Mouse (Mus musculus) forebrain, embryonic 12.5 days (tissue): Measurements from ENCODE around the gene C3. TPM values are rescaled to one million over a fixed set of nuclear protein-coding genes. Genes with fewer than 3 reads are reported as not detected.

Experiments used
- ATAC-seq: fragments of 200-750 bp; cut with Nextera tagmentation; 2 replicates; pipeline ENCODE4 v1.8.0; 2017; ENCODE audit warnings: moderate TSS enrichment; ENCODE audit not compliant: low FRiP score
- H3K27ac ChIP-seq: fragments of 300-500 bp; sonication (generic); 2 replicates; pipeline ENCODE4 v1.5.1; 2016; ENCODE audit warnings: mild to moderate bottlenecking
- H3K27me3 ChIP-seq: fragments of 300-500 bp; sonication (generic); 2 replicates; pipeline ENCODE4 v1.6.1; 2016; ENCODE audit warnings: mild to moderate bottlenecking
- H3K36me3 ChIP-seq: fragments of 300-500 bp; sonication (generic); replicated peaks from 2 replicates; pipeline ENCODE4 v1.6.1; 2016; ENCODE audit warnings: mild to moderate bottlenecking
- H3K4me1 ChIP-seq: fragments of 300-500 bp; sonication (generic); 2 replicates; pipeline ENCODE4 v1.6.1; 2016
- H3K4me2 ChIP-seq: fragments of 300-500 bp; sonication (generic); 2 replicates; pipeline ENCODE4 v1.6.1; 2016; ENCODE audit warnings: mild to moderate bottlenecking, moderate library complexity
- H3K4me3 ChIP-seq: fragments of 300-500 bp; sonication (generic); replicated peaks from 2 replicates; pipeline ENCODE4 v1.5.1; 2016; ENCODE audit warnings: mild to moderate bottlenecking
- H3K9ac ChIP-seq: fragments of 300-500 bp; sonication (generic); 2 replicates; pipeline ENCODE4 v1.6.1; 2016; ENCODE audit warnings: mild to moderate bottlenecking
- H3K9me3 ChIP-seq: fragments of 300-500 bp; sonication (generic); 2 replicates; pipeline ENCODE4 v1.6.1; 2016
- WGBS: fragments of 180-500 bp; shearing (Covaris S2); methylation state at CpG from one replicate; pipeline ENCODE4 v1.1.7; 2016; 5-methylcytosine and 5-hydroxymethylcytosine counted together
- polyA plus RNA-seq: library from polyadenylated mRNA; unstranded; fragments of >200 nt; fragmentation: Nextera tagmentation; extraction: Ambion mirVana; gene quantifications from 2 replicates; pipeline ENCODE4 v1.2.1, GENCODE M21; 2016

C3 gene
- polyA plus RNA-seq, 1 experiment from 2014 or later, result 0.04 TPM

DNA sequence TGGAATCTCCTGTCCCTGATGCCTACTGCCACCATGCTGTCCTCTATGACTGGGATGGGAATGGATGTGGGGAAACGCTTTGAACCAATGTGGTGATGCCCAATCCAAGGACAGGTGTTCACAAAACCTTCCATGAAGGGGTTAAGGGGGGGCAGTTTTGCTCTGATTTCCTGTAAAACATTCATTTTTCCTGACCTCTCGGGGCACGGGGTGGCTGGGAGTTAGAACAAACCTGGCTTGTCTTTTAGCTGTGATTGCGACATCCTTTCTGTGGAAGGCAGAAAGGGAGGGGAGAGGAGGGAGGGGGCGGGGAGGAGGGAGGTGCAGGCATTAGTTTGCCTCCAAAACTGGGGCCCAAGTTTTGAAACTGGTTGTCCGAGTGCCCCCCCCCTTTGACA, 2.8 kb upstream of the C3 start:
- no peaks in the 10 kb centered on the region for H3K4me1 ChIP-seq
- H3K9ac ChIP-seq, result no peak overlapping the region
- no peak overlapping the region for H3K27ac ChIP-seq
- ATAC-seq, result no peak
- no peak overlapping the region for H3K4me2 ChIP-seq
- WGBS, result 75% methylated on average over 6 of the region's 6 CpGs
- no peak overlapping the region for H3K4me3 ChIP-seq
- H3K27me3 ChIP-seq, result no peaks in the 10 kb centered on the region; the same call in 1 of the 2 replicates
- no peaks in the 10 kb centered on the region for H3K9me3 ChIP-seq
- H3K36me3 ChIP-seq, result peaks cover 12% of the 10 kb centered on the region

DNA sequence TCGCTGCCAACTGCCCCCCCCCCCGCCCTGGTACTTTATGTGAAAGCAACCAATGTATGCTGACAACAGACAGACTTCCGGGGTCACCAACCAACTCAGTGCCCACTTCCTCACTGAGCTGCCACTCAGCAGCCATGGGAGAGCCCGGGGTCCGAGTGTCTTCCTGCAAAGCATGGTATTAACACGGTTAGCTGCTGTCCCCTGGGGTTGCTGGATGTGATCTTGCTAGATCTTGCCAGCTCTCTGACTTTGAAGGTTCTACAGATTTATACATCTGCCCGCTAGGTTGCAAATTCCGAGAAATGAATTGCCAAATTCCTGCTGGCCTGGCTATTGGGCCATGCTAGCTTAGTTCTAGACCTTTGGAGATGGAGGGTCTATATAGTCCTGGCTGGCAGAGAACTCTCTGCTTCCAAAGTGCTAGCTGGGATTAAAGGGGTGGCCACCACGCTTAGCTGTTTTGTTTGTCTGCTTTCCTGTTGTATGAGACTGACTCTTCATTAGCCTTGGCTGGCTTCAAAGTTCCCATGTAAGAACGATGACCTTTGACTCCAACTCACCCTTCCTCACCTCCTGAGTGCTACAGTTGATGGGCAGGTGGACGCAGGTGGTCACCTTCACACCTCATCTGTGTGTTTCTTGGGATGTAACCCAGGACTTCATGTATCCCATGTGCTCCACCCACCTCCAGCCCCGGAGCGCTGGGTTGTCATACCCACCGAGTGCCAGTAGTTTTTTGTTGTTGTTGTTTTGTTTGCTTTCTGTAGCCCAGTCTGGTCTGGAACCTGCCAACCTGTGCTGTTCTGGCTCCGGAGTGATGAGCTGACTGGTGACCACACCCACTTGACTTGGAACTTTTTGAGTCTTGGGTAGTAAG, 2.2 kb upstream of the C3 start:
- WGBS, result 82% methylated on average over 15 of the region's 15 CpGs
- no peaks in the 10 kb centered on the region; the same call in 1 of the 2 replicates for H3K27me3 ChIP-seq
- no peak overlapping the region for H3K4me3 ChIP-seq
- no peak for ATAC-seq
- H3K36me3 ChIP-seq, result peaks cover 9% of the 10 kb centered on the region; the same call in 1 of the 2 replicates
- no peaks in the 10 kb centered on the region for H3K4me1 ChIP-seq
- no peaks in the 10 kb centered on the region for H3K9me3 ChIP-seq
- H3K9ac ChIP-seq, result no peak overlapping the region
- H3K27ac ChIP-seq, result no peak overlapping the region
- no peak overlapping the region for H3K4me2 ChIP-seq

DNA sequence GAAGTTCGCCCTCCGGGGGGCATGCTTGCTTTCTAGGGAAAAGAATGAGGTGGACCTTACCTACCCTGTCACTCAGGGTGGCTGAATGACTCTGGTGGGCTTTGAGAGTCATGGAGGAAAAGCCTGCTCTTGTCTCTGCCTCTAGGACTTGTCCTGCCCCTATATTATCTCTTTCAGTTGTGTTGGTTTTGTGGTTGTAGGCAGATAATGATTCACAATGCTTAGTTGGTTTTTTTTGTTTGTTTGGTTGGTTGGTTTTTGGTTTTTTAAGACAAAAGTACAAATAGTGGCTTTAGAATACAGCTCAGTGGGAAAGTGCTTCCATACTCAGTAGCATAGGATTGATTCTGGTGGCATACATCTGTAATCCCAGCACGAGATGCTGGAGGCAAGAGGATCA, 937 bp upstream of the C3 start:
- H3K9ac ChIP-seq, result no peak overlapping the region
- WGBS, result 93% methylated on average over 3 of the region's 3 CpGs
- H3K4me1 ChIP-seq, result no peaks in the 10 kb centered on the region
- H3K36me3 ChIP-seq, result no peaks in the 10 kb centered on the region
- no peak overlapping the region for H3K4me3 ChIP-seq
- no peak overlapping the region for H3K27ac ChIP-seq
- no peaks in the 10 kb centered on the region for H3K9me3 ChIP-seq
- ATAC-seq, result no peak
- H3K27me3 ChIP-seq, result peaks cover 6% of the 10 kb centered on the region; the same call in 1 of the 2 replicates
- no peak overlapping the region for H3K4me2 ChIP-seq

DNA sequence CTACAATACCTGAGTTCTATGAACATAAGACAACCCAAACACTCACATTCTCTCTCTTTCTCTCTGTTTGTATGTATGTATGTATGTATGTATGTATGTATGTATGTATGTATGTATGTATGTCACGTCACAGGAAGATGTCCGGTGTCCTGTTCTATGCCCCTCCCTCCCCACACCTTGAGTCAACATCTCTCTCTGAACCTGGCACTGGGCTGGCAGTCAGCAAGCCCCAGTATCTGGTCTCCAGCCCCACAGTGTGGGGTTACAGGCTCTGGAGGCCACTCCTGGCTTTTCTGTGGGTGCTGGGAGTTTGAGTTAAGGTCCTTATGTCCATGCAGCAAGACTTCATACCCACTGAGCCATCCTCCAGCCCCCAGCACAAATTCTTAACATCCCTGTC, 468 bp downstream of the C3 start:
- no peak for ATAC-seq
- Histone ChIP-seq H3K9ac (no peak overlapping the region), H3K4me1 (no peaks in the 10 kb centered on the region), H3K9me3 (no peaks in the 10 kb centered on the region), H3K4me2 (no peak overlapping the region), H3K27me3 (peaks cover 13% of the 10 kb centered on the region), H3K4me3 (no peak overlapping the region), H3K36me3 (no peaks in the 10 kb centered on the region), H3K27ac (no peak overlapping the region)
- WGBS, result 95% methylated on average over 2 of the region's 2 CpGs

DNA sequence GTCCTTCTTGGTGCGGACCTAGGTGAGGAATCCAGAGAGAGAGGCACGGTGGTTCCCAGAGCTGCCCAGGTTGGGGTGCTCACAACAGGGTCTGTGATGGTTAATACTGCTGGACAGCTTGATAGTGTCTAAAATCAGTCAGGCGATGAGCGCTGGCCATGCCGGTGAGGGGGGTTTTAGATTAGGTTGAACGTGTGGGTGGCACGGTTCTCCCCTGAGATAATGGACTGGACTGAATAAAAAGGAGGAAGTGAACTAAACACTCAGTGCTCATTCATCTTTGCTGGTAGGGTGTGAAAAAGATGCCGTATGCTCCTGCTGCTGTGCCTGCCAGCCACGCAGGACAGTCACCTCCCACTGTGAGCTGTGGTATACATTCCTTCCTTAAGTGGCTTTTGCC, 4.6 kb downstream of the C3 start:
- Histone ChIP-seq H3K9ac (no peak overlapping the region), H3K4me3 (no peak overlapping the region), H3K27ac (no peak overlapping the region), H3K9me3 (no peaks in the 10 kb centered on the region), H3K36me3 (no peaks in the 10 kb centered on the region), H3K4me1 (0 out of 2 replicates have a peak, but pooled peaks cover 5% of the 10 kb centered on the region), H3K4me2 (no peak overlapping the region), H3K27me3 (peaks cover 13% of the 10 kb centered on the region; the same call in 1 of the 2 replicates)
- ATAC-seq, result no peak
- 81% methylated on average over 9 of the region's 9 CpGs for WGBS

DNA sequence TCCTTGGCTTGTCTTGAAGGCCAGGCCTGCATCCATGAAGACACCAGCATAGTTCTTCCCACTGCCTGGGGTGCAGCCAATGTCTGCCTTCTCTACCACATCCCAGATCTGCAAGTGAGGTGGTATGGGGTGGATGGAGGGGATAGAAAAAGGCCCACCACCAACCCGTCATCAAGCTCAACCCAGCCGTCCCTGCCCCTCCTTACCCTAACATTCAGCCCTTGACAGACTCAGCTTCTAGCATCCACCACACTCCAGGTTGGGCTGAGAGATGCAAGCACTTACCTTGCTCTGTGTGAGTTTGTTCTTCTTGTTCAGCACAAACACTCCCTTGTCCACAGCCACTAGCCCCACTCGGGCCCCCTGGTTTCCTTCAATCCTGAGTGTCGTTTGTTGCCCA, 6.0 kb downstream of the C3 start:
- H3K9ac ChIP-seq, result no peak overlapping the region
- no peaks in the 10 kb centered on the region for H3K9me3 ChIP-seq
- WGBS, result 83% methylated on average over 4 of the region's 4 CpGs
- H3K36me3 ChIP-seq, result no peaks in the 10 kb centered on the region
- no peak overlapping the region for H3K4me3 ChIP-seq
- ATAC-seq, result no peak
- no peak overlapping the region for H3K4me2 ChIP-seq
- H3K4me1 ChIP-seq, result 0 out of 2 replicates have a peak, but pooled peaks cover 5% of the 10 kb centered on the region
- no peak overlapping the region for H3K27ac ChIP-seq
- H3K27me3 ChIP-seq, result peaks cover 13% of the 10 kb centered on the region; the same call in 1 of the 2 replicates

DNA sequence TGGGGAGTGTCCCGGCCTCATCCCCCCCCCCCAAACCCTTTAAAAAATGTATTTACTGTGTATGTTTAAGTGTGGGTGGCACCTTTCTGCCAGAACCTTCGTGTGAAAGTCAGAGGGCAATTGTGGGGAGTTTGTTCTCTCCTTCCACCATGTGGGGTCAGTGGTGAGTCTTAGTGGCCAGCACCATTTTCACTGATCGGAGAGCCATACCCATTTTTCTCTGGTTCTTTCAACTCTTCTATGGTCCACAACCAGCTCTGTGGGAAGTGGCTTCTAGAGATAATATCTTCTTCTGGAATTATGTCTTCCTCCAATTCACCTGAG, 8.1 kb downstream of the C3 start:
- Histone ChIP-seq H3K4me3 (no peak overlapping the region), H3K4me1 (0 out of 2 replicates have a peak, but pooled peaks cover 5% of the 10 kb centered on the region), H3K9ac (no peak overlapping the region), H3K27me3 (peaks cover 13% of the 10 kb centered on the region; the same call in 1 of the 2 replicates), H3K36me3 (no peaks in the 10 kb centered on the region), H3K27ac (no peak overlapping the region), H3K4me2 (no peak overlapping the region), H3K9me3 (no peaks in the 10 kb centered on the region)
- no peak for ATAC-seq
- 18% methylated on average over 3 of the region's 3 CpGs for WGBS

DNA sequence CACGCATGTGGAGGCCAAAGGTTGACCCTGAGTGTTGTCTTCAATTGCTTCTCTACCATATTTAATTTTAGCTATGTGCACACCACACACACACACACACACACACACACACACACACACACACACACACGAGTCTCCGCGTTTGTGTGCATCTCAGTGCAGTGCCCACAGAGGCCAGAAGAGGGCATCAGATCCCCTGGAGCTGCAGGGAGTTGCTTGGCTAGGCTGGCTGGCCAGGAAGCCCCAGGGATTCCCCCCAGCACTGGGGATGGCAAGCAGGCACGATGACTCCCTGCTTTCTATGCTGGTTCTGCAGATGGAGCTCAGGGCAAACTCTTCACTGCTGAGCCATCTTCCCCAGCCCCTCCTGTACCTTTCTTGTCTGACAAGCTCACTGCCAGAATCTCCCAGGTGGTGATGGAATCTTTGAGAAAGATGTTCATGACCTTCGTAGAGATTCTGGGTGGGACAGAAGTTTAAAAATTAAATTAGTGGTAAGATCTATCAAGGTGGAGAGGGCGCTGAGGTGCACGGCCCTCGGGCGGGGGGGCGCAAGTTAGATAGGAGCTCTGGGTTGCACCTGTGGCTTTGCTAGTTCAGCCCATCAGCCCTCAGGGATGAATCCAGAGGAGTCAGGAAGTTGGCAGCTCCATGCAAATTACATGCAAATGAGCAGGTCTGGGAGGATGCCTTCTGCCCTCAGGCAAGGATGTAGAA, 8.6 kb downstream of the C3 start:
- ATAC-seq, result no peak
- H3K4me1 ChIP-seq, result 0 out of 2 replicates have a peak, but pooled peaks cover 5% of the 10 kb centered on the region
- peaks cover 9% of the 10 kb centered on the region; the same call in 1 of the 2 replicates for H3K27me3 ChIP-seq
- no peak overlapping the region for H3K27ac ChIP-seq
- no peaks in the 10 kb centered on the region for H3K9me3 ChIP-seq
- no peak overlapping the region for H3K9ac ChIP-seq
- no peaks in the 10 kb centered on the region for H3K36me3 ChIP-seq
- no peak overlapping the region for H3K4me2 ChIP-seq
- WGBS, result 23% methylated on average over 11 of the region's 11 CpGs
- no peak overlapping the region for H3K4me3 ChIP-seq

DNA sequence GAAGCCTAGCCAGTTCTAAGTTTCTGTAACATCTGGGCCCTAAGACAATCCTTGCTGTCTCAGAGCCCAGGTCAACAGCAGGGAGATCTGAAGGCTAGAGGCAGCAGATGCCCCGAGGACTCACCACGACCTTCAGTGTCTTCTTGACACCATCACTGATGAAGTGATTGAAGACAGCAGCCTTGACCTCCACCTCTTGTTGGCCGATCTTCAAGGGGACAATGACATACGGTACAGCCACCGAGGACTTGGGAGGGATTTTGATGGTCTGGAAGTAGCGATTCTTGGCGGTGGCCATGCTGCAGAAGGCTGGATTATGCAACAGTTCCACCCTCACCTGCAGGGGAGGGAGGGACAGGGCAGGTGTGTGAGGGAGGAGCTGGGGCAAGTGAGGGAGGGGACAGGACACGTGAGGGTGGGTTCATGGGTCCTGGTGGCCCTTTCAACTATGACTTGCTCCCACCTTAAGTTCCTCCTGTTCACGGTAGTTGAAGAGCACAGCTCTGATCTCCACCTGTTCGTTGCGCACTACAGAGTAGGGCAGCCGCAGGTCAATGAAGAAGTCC, 9.5 kb downstream of the C3 start:
- ATAC-seq, result no peak
- Histone ChIP-seq H3K27me3 (peaks cover 7% of the 10 kb centered on the region; the same call in 1 of the 2 replicates), H3K4me1 (0 out of 2 replicates have a peak, but pooled peaks cover 5% of the 10 kb centered on the region), H3K36me3 (no peaks in the 10 kb centered on the region), H3K4me2 (no peak overlapping the region), H3K4me3 (no peak overlapping the region), H3K9me3 (no peaks in the 10 kb centered on the region), H3K9ac (no peak overlapping the region), H3K27ac (no peak overlapping the region)
- 79% methylated on average over 12 of the region's 12 CpGs for WGBS

DNA sequence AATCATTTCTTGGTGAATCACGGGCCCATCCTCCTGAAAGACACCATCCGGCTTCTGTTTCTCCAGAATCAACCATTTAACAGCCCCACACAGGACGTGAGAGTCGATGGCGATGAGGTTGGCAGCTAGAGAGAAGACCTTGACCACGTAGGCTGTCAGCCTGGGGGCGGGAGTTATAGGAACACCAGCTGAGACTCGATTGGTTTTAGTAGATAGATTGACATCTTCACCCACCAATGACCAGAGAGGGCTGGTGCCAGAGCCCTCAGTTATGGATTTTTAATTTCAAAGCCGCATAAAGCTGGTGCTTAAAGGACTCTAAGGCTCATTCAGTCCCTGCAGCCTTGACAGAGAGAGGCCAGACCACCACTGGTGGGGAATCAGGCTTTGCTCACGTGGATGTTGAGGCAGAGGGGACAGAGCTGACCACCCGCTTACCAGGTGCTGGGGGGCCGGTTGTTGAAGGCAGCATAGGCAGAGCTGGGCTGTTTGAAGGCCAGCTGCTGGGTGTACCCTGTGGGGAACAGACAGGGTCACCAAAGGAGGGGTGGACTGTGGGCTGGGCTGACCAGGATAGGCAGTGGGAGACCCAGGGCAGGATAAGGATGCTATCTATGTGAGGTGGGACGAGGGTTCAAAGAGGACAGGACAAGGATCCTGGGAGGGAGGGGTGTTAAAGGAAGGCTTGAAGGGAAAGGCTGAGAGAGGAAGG, 13.1 kb downstream of the C3 start:
- H3K4me3 ChIP-seq, result no peak overlapping the region
- 49% methylated on average over 13 of the region's 13 CpGs for WGBS
- no peak overlapping the region for H3K27ac ChIP-seq
- no peak overlapping the region for H3K4me2 ChIP-seq
- no peaks in the 10 kb centered on the region for H3K36me3 ChIP-seq
- no peaks in the 10 kb centered on the region for H3K9me3 ChIP-seq
- H3K9ac ChIP-seq, result no peak overlapping the region
- H3K27me3 ChIP-seq, result no peaks in the 10 kb centered on the region
- ATAC-seq, result peak; percentile 76
- 0 out of 2 replicates have a peak, but pooled peaks cover 5% of the 10 kb centered on the region for H3K4me1 ChIP-seq

DNA sequence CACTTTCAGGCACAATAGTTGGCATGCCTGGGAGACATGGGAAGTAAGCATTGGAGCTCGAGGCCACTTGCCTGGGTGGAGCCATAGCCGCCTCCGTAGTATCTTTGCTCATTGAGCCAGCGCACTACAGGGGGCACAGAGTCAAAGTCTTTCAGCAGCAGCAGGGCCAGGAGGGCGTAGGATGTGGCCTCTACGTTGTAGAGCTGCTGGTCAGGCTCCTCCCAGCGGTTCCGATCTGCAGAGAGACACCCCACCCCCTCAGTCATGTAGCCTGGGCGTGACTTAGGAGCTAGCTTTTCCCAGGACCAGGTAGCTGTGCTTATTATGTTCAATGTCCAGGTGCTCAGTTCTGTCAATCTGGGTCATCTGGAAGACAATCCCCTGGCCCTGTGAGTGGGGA, 16.4 kb downstream of the C3 start:
- no peaks in the 10 kb centered on the region for H3K36me3 ChIP-seq
- no peaks in the 10 kb centered on the region for H3K9me3 ChIP-seq
- H3K4me2 ChIP-seq, result no peak overlapping the region
- ATAC-seq, result no peak
- WGBS, result 64% methylated on average over 9 of the region's 9 CpGs
- no peak overlapping the region for H3K9ac ChIP-seq
- H3K27me3 ChIP-seq, result no peaks in the 10 kb centered on the region
- no peak overlapping the region for H3K27ac ChIP-seq
- no peaks in the 10 kb centered on the region for H3K4me1 ChIP-seq
- no peak overlapping the region for H3K4me3 ChIP-seq

DNA sequence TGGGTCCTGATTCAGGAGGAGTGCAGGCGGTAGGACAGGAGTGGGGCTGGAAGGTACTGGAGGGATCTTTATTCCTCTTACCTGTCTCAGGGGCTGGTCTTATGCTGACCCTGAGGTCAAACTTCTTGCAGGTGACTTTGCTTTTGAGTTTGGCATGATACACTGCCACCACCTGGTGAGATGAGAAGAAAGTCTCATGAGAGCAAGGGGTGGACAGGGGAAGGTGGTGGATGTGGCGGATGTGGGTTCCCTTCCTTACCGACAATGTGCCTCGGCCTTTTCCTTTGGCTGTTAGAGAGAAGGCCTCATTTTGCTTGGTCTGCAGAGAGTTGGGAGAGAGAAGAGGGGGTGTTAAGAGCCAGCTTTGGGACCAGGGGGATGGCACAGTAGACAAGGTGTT, 18.6 kb downstream of the C3 start:
- Histone ChIP-seq H3K36me3 (no peaks in the 10 kb centered on the region), H3K27me3 (no peaks in the 10 kb centered on the region), H3K4me1 (no peaks in the 10 kb centered on the region), H3K9ac (no peak overlapping the region), H3K27ac (no peak overlapping the region), H3K9me3 (no peaks in the 10 kb centered on the region), H3K4me3 (no peak overlapping the region), H3K4me2 (no peak overlapping the region)
- ATAC-seq, result no peak
- WGBS, result 80% methylated on average over 4 of the region's 4 CpGs
